20 mouse cellular contexts compared by ENCODE assay signal in the genomic region with DNA sequence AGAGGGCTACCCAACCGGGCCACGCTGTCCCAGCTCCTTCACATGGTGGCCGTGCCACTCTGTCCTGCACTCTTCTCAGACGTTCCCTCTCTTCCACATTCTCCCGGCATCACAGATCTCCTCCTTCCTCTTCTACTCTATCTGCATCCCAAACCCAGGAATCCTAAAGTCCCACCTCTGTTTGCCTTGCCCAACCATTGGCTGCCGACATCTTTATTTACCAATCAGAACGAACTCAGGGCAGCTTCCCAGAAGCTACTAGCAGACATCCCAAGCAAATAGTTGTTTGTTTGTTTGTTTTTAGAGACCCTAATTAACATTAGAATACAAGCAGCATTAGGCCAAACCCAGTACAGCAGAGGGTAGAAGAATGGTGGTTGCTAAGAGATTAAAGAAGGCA. TPM values are rescaled to one million over a fixed set of nuclear protein-coding genes. Genes with fewer than 3 reads are reported as not detected.
"Had no signal": no experiment of that assay in that cellular context is flagged by ENCODE, and none has a peak within 500 bp of the region (broad histone marks: within the 10 kb centered on the region; RNA-seq: fewer than 3 reads in every experiment).

No protein-coding gene starts in this region.

- H3K27me3 ChIP-seq: lung, embryonic 15.5 days; midbrain, embryonic 12.5 days; neural tube, embryonic 13.5 days; neural tube, embryonic 15.5 days; stomach, embryonic 15.5 days had no signal

- H3K36me3 ChIP-seq: liver, embryonic 15.5 days; lung, embryonic 15.5 days; midbrain, embryonic 10.5 days; midbrain, embryonic 12.5 days; neural tube, embryonic 13.5 days; neural tube, embryonic 15.5 days; stomach, embryonic 15.5 days had no signal

- H3K4me3 ChIP-seq: liver, embryonic 15.5 days; lung, embryonic 15.5 days; midbrain, embryonic 10.5 days; midbrain, embryonic 12.5 days; myocyte; neural tube, embryonic 13.5 days; neural tube, embryonic 15.5 days; stomach, embryonic 15.5 days had no signal

- H3K9ac ChIP-seq: liver, embryonic 15.5 days; liver, postnatal 0 days; lung, embryonic 15.5 days; midbrain, embryonic 12.5 days; neural tube, embryonic 13.5 days; neural tube, embryonic 15.5 days; stomach, embryonic 15.5 days had no signal

- H3K4me1 ChIP-seq: liver, embryonic 15.5 days; lung, embryonic 15.5 days; midbrain, embryonic 12.5 days; neural tube, embryonic 13.5 days; neural tube, embryonic 15.5 days; stomach, embryonic 15.5 days had no signal

- DNase-seq: liver, postnatal 0 days; lung, adult 2 months; lung, postnatal 14 days; lung, postnatal 4 days; midbrain, embryonic 14.5 days; right cerebral cortex, adult 18-20 months; right cerebral cortex, postnatal 25 days; thymus, postnatal 14 days; thymus, postnatal 36 days had no signal

- H3K9me3 ChIP-seq: liver, embryonic 15.5 days; lung, embryonic 15.5 days; midbrain, embryonic 10.5 days; midbrain, embryonic 12.5 days; neural tube, embryonic 13.5 days; neural tube, embryonic 15.5 days; stomach, embryonic 15.5 days had no signal

- H3K27ac ChIP-seq: liver, embryonic 15.5 days; lung, embryonic 15.5 days; midbrain, embryonic 10.5 days; midbrain, embryonic 12.5 days; neural tube, embryonic 13.5 days; neural tube, embryonic 15.5 days; stomach, embryonic 15.5 days; stomach, postnatal 0 days had no signal

RNA-seq across cellular contexts. Expression of gene Col18a1, which starts 12.3 kb away (rescaled TPM):
- total RNA-seq: megakaryocyte, adult 5-6 weeks; megakaryocyte-erythroid progenitor cell, adult 5-6 weeks had no signal
